Mouse (Mus musculus) limb, embryonic 11.5 days (tissue): ENCODE results near the gene Egln3. TPM values are rescaled to one million over a fixed set of nuclear protein-coding genes. Genes with fewer than 3 reads are reported as not detected.

Experiments
- ATAC-seq: fragments of 200-750 bp; cut with Nextera tagmentation; 2 replicates; pipeline ENCODE4 v1.8.0; 2017; ENCODE audit warnings: low read depth; ENCODE audit not compliant: insufficient number of reproducible peaks, low FRiP score, low TSS enrichment
- DNase-seq: peaks from one replicate; pipeline ENCODE4 v3.0.0-alpha.2; 2015; ENCODE audit warnings: low spot score
- H3K27ac ChIP-seq: fragments of 300-500 bp; sonication (generic); replicated peaks from 2 replicates; pipeline ENCODE4 v1.5.1; 2014; ENCODE audit warnings: low read depth, mild to moderate bottlenecking, low read length
- H3K27me3 ChIP-seq: fragments of 300-500 bp; sonication (generic); 2 replicates; pipeline ENCODE4 v1.6.1; 2014; ENCODE audit warnings: mild to moderate bottlenecking, low read length, mixed read lengths; ENCODE audit not compliant: control insufficient read depth, insufficient read depth
- H3K36me3 ChIP-seq: fragments of 300-500 bp; sonication (generic); 2 replicates; pipeline ENCODE4 v1.6.1; 2014; ENCODE audit warnings: mild to moderate bottlenecking, low read length, moderate library complexity, mixed read lengths; ENCODE audit not compliant: control insufficient read depth, insufficient read depth
- H3K4me1 ChIP-seq: fragments of 300-500 bp; sonication (generic); 2 replicates; pipeline ENCODE4 v1.6.1; 2014; ENCODE audit warnings: low read length, mixed read lengths; ENCODE audit not compliant: control insufficient read depth, insufficient read depth
- H3K4me2 ChIP-seq: fragments of 300-500 bp; sonication (generic); 2 replicates; pipeline ENCODE4 v1.6.1; 2014; ENCODE audit warnings: low read depth, mild to moderate bottlenecking, moderate library complexity; ENCODE audit not compliant: severe bottlenecking
- H3K4me3 ChIP-seq: fragments of 300-500 bp; sonication (generic); 2 replicates; pipeline ENCODE4 v1.5.1; 2014; ENCODE audit warnings: low read depth, low read length
- H3K9ac ChIP-seq: fragments of 300-500 bp; sonication (generic); 2 replicates; pipeline ENCODE4 v1.6.1; 2014; ENCODE audit warnings: mild to moderate bottlenecking, low read length
- H3K9me3 ChIP-seq: fragments of 300-500 bp; sonication (generic); 2 replicates; pipeline ENCODE4 v1.6.1; 2016; ENCODE audit warnings: low read length; ENCODE audit not compliant: control insufficient read depth
- WGBS: fragments of 180-500 bp; shearing (Covaris S2); extraction: QIAGEN DNeasy Blood & Tissue Kit; methylation state at CpG from one replicate; pipeline ENCODE4 v1.1.7; 2014; 5-methylcytosine and 5-hydroxymethylcytosine counted together
- polyA plus RNA-seq: library from polyadenylated mRNA; unstranded; fragments of >200 nt; fragmentation: Nextera tagmentation; extraction: Ambion mirVana; gene quantifications from 2 replicates; pipeline ENCODE4 v1.2.1, GENCODE M21; 2014

The Egln3 gene
- polyA plus RNA-seq, 1 experiment from 2014 or later: 3.9 TPM

- H3K27me3 ChIP-seq: no peaks in the 10 kb centered on the region
- ATAC-seq (no peak), DNase-seq (no peak)
- no peaks in the 10 kb centered on the region for H3K9me3 ChIP-seq
- no peak overlapping the region for H3K27ac ChIP-seq
- no peak overlapping the region for H3K9ac ChIP-seq
- WGBS: 28% methylated on average over 6 of the region's 6 CpGs
- H3K4me1 ChIP-seq: no peaks in the 10 kb centered on the region
- H3K4me2 ChIP-seq: no peak overlapping the region
- no peaks in the 10 kb centered on the region for H3K36me3 ChIP-seq
- no peak overlapping the region for H3K4me3 ChIP-seq
Measured at GRCm38 (mm10) chr12:54209182-54209563, 5.5 kb upstream of the Egln3 start.

- Histone ChIP-seq H3K27me3 (no peaks in the 10 kb centered on the region), H3K36me3 (no peaks in the 10 kb centered on the region), H3K27ac (no peak overlapping the region), H3K9me3 (no peaks in the 10 kb centered on the region), H3K4me1 (no peaks in the 10 kb centered on the region), H3K9ac (no peak overlapping the region), H3K4me3 (no peak overlapping the region), H3K4me2 (no peak overlapping the region)
- peak; percentile 16 for DNase-seq
- WGBS: 66% methylated on average over 8 of the region's 8 CpGs
- ATAC-seq: no peak
Measured at GRCm38 (mm10) chr12:54208433-54209181, 4.9 kb upstream of the Egln3 start.

- DNase-seq (no peak), ATAC-seq (no peak)
- Histone ChIP-seq H3K4me1 (0 out of 2 replicates have a peak, but pooled peaks cover 3% of the 10 kb centered on the region), H3K9ac (no peak overlapping the region), H3K27ac (no peak overlapping the region), H3K36me3 (no peaks in the 10 kb centered on the region), H3K9me3 (no peaks in the 10 kb centered on the region), H3K4me2 (no peak overlapping the region), H3K4me3 (no peak overlapping the region), H3K27me3 (peaks cover 13% of the 10 kb centered on the region)
- 86% methylated on average over 4 of the region's 4 CpGs for WGBS
Measured at GRCm38 (mm10) chr12:54205731-54206130, 2.1 kb upstream of the Egln3 start.

GRCm38 (mm10) chr12:54205195-54205594 is 1.5 kb upstream of the Egln3 start:
- Histone ChIP-seq H3K4me2 (no peak overlapping the region), H3K27me3 (peaks cover 13% of the 10 kb centered on the region), H3K36me3 (no peaks in the 10 kb centered on the region), H3K4me3 (no peak overlapping the region), H3K27ac (no peak overlapping the region), H3K4me1 (0 out of 2 replicates have a peak, but pooled peaks cover 3% of the 10 kb centered on the region), H3K9ac (no peak overlapping the region), H3K9me3 (no peaks in the 10 kb centered on the region)
- DNase-seq: peak; percentile 47
- 7% methylated on average over 1 of the region's 1 CpGs for WGBS
- no peak for ATAC-seq

GRCm38 (mm10) chr12:54202765-54203655 is 650 bp downstream of the Egln3 start:
- 2% methylated on average over 55 of the region's 55 CpGs for WGBS
- no peak overlapping the region for H3K27ac ChIP-seq
- peak; percentile 64 for ATAC-seq

GRCm38 (mm10) chr12:54202276-54202675 is 1.4 kb downstream of the Egln3 start:
- Histone ChIP-seq H3K4me1 (0 out of 2 replicates have a peak, but pooled peaks cover 3% of the 10 kb centered on the region), H3K27me3 (peaks cover 13% of the 10 kb centered on the region), H3K9me3 (no peaks in the 10 kb centered on the region), H3K9ac (no peak overlapping the region), H3K36me3 (no peaks in the 10 kb centered on the region), H3K27ac (no peak overlapping the region), H3K4me3 (peak overlapping the region; percentile 72), H3K4me2 (peak overlapping the region; percentile 99)
- no peak for ATAC-seq
- peak; percentile 33 for DNase-seq
- WGBS: 27% methylated on average over 6 of the region's 6 CpGs

More at GRCm38 (mm10) chr12:54202765-54203655, 650 bp downstream of the Egln3 start:
- Histone ChIP-seq H3K9ac (peak overlapping the region; percentile 67), H3K27me3 (peaks cover 13% of the 10 kb centered on the region), H3K36me3 (no peaks in the 10 kb centered on the region), H3K4me2 (peak overlapping the region; percentile 99), H3K4me3 (peak overlapping the region; percentile 72), H3K9me3 (no peaks in the 10 kb centered on the region), H3K4me1 (0 out of 2 replicates have a peak, but pooled peaks cover 3% of the 10 kb centered on the region)
- DNase-seq: peak; percentile 76

GRCm38 (mm10) chr12:54200856-54201255 is 2.8 kb downstream of the Egln3 start:
- Histone ChIP-seq H3K4me1 (0 out of 2 replicates have a peak, but pooled peaks cover 3% of the 10 kb centered on the region), H3K4me3 (no peak overlapping the region), H3K36me3 (no peaks in the 10 kb centered on the region), H3K27me3 (peaks cover 13% of the 10 kb centered on the region), H3K4me2 (no peak overlapping the region), H3K9me3 (no peaks in the 10 kb centered on the region), H3K9ac (no peak overlapping the region), H3K27ac (no peak overlapping the region)
- WGBS: 34% methylated on average over 6 of the region's 6 CpGs
- no peak for DNase-seq
- no peak for ATAC-seq

- Histone ChIP-seq H3K27me3 (peaks cover 13% of the 10 kb centered on the region), H3K27ac (no peak overlapping the region), H3K9me3 (no peaks in the 10 kb centered on the region), H3K36me3 (no peaks in the 10 kb centered on the region), H3K4me3 (no peak overlapping the region), H3K4me1 (0 out of 2 replicates have a peak, but pooled peaks cover 3% of the 10 kb centered on the region), H3K4me2 (no peak overlapping the region), H3K9ac (no peak overlapping the region)
- 49% methylated on average over 4 of the region's 4 CpGs for WGBS
- DNase-seq: peak; percentile 55
- no peak for ATAC-seq
Measured at GRCm38 (mm10) chr12:54200172-54200571, 3.5 kb downstream of the Egln3 start.
